Mouse (Mus musculus) thymus, postnatal 4 days (tissue): ENCODE data around the gene Gm9008.
"Not testable (repeated sequence)": the region's sequence is repeated elsewhere in the genome, so short reads cannot be mapped to it uniquely, and the experiment has no call there.

Experiments
- DNase-seq: peaks from one replicate; pipeline ENCODE4 v3.0.0; 2021

Gene Gm9008

DNA sequence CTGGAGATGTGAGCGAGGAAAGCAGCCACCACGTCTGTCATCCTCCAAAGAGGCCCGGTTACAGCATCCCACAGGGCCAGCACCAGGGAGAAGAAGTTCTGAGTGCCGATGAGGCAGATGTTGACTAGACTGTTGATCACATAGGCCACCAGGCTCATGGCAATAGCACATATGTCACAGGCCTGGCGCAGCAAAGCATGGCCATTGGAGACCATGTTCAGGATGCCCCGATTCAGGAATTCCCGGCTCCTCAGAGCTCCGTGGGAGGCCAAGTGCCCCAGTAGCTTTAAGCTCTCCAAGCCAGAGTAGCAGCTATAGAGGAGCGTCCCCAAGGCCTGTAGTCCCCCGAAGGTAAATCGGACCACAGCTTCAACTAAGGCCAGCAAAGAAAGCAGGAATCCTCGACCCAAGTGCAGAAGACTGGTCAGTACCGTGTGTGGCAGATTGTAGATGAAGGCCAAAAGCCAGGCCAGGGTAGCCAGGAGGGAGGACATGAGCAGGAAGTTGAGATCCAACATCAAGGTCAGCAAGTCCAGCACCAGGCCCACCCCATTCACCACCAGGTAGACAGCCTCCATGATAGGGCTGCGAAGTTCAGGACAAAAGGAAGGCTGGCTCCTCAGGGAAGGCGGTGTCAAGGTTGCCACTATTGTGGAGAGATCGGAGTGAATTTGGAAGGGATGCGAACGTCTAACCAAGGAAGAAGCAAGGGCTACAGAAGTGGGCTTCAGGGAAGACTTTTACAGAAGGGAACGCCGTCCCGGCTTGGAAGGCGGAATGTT, at the start of gene Gm9008:
Gene Gm9008 (minus strand): TSS at position 731 of the 782 bp plus-strand sequence.
- not testable (repeated sequence) for DNase-seq

DNA sequence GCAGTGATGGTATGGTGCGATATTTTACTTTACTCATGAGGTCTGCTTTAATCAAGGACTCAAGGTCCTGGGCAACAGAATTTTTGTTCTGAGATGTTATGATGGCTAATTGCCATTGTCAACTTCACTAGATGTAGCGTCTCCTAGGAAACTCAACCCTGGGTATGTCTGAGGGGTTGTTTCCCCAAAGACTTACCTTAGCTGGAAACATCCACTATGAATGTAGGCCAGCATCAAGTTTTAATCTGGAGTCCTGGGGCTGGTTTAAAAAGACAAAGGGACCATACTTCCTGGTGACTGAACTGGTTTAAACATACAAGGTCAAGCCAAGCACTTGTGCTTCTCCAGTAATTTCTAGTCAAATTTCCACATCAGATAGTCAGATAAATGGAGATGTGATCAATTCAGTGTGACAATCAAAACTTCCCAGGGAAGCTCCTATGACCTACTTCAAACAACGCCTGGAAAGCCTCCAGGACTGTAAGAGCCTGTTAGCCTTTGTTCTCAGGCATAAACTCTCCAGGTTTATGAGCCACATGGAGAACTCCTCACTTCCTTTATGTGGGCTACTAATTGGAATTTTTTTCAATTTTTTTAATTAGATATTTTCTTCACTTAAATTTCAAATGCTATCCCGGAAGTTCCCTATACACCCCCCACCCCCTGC, 24.5 kb upstream of the Gm9008 start:
- no peak for DNase-seq

DNA sequence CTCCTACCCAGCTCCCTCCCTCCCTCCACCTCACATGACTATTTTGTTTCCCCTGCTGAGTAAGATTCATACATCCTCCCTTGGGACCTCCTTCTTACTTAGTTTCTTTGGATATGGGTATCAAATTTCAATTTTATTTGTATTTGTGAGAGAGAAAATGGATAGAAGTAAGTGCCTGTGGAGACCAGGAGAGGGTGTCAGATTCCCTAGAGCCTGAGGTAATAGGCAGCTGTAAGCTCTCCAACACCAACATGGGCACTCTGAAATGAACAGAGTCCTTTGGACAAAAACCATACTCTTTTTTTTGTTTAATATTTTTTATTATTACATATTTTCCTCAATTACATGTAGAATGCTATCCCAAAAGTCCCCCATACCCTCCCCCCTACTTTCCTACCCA, 12.6 kb upstream of the Gm9008 start:
- no peak for DNase-seq

DNA sequence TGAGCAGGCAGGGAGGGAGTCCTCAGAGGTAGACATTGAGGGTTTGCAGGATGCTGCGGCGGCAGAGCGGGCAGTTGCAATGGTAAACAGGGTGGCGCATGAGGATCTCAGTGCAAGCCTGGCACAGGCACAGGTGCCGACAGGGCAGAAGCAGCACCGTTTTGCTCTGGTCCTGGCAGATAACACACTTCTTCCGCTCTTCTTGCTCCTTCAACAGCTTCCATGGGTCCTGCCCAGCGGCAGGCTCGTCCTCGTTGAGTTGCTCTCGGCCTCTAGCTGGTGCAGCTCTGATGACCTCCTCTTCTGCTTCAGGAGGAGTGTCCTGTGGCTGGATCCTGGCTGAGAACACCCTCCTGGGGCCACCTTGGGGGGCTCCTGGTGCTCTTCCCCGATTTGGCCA, 1.2 kb downstream of the Gm9008 start:
- DNase-seq: not testable (repeated sequence)

DNA sequence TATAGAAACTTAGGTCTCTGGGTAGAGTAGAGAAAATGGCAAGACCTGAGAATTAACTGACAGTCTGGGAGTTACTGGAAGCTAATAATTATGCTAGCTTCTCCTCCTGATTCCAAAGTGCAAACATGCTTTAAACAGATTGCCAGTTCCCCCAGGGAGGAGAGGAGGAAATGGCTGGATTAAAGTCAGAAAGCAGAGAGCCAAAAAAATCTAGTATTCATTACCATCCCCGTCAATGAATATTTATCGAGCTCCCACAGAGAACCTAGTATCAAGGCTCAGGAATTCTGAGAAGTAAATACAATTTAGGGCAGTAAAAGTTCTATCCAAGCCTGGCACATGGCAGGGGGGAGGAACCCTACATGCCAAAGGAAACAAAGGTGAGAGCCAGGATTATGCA, 29.4 kb downstream of the Gm9008 start:
- DNase-seq: no peak
